Comparison of ENCODE assay signal across 15 mouse cellular contexts in genomic region chr2:20952716-20953115, GRCm38 (mm10).
"Had no signal": no experiment of that assay in that cellular context is flagged by ENCODE, and none has a peak within 500 bp of the region (broad histone marks: within the 10 kb centered on the region; RNA-seq: fewer than 3 reads in every experiment).

No protein-coding gene starts in this region.

- H3K27me3 ChIP-seq: liver, embryonic 15.5 days had no signal

- H3K4me2 ChIP-seq: liver, embryonic 11.5 days; liver, embryonic 15.5 days had no signal

- H3K9me3 ChIP-seq: limb, embryonic 10.5 days; liver, embryonic 15.5 days; midbrain, embryonic 10.5 days had no signal

- H3K4me3 ChIP-seq: left cerebral cortex, adult 2 months; limb, embryonic 10.5 days; liver, embryonic 15.5 days; midbrain, embryonic 10.5 days had no signal

- H3K9ac ChIP-seq: liver, embryonic 15.5 days had no signal

- DNase-seq: kidney, adult 9 months; kidney, postnatal 10 days; kidney, postnatal 4 days; lung, adult 2 months; lung, postnatal 36 days; midbrain, embryonic 14.5 days; thymus, postnatal 4 days had no signal

- H3K36me3 ChIP-seq: limb, embryonic 10.5 days; liver, embryonic 15.5 days; midbrain, embryonic 10.5 days had no signal

- ATAC-seq: intestine, postnatal 0 days; lung, postnatal 0 days had no signal

- H3K27ac ChIP-seq: left cerebral cortex, adult 2 months; limb, embryonic 10.5 days; liver, embryonic 15.5 days; midbrain, embryonic 10.5 days; stomach, postnatal 0 days had no signal
